Mouse (Mus musculus): Measurements from ENCODE around the gene Gabbr2. TPM values are rescaled to one million over a fixed set of nuclear protein-coding genes. Genes with fewer than 3 reads are reported as not detected.

Gene Gabbr2
- polyA plus RNA-seq, 1 experiment: 102 TPM

- WGBS: 16% methylated on average over 6 of the region's 6 CpGs
- TF ChIP-seq POLR2A (IDR thresholded peaks at IDR 0.05; ENCODE audit: borderline replicate concordance, insufficient read depth, low read length) (no peak), CTCF (IDR thresholded peaks at IDR 0.05; ENCODE audit: borderline replicate concordance, insufficient read depth, low read depth, low read length) (no peak)
- Histone ChIP-seq H3K4me3 (replicated peaks; ENCODE audit: insufficient read depth, low read depth, low read length) (no peak overlapping the region), H3K27ac (ENCODE audit: insufficient read depth, low read length) (no peak overlapping the region), H3K27me3 (ENCODE audit: control insufficient read depth, insufficient read depth, low read length) (no peaks in the 10 kb centered on the region), H3K4me1 (ENCODE audit: control insufficient read depth, insufficient read depth, low read length) (peaks cover 27% of the 10 kb centered on the region)
- DNase-seq: peak; percentile 48 to 66
Observed at GRCm38 (mm10) chr4:46696467-46696866, 295.2 kb downstream of the Gabbr2 start.

- Histone ChIP-seq H3K27ac (ENCODE audit: insufficient read depth, low read length) (peak overlapping the region; percentile 6), H3K27me3 (ENCODE audit: control insufficient read depth, insufficient read depth, low read length) (no peaks in the 10 kb centered on the region), H3K4me3 (replicated peaks; ENCODE audit: insufficient read depth, low read depth, low read length) (no peak overlapping the region), H3K4me1 (ENCODE audit: control insufficient read depth, insufficient read depth, low read length) (peaks cover 22% of the 10 kb centered on the region)
- TF ChIP-seq CTCF (IDR thresholded peaks at IDR 0.05; ENCODE audit: borderline replicate concordance, insufficient read depth, low read depth, low read length) (no peak), POLR2A (IDR thresholded peaks at IDR 0.05; ENCODE audit: borderline replicate concordance, insufficient read depth, low read length) (no peak)
- 10% methylated on average over 8 of the region's 8 CpGs for WGBS
- DNase-seq: peak; percentile 91 to 92
Observed at GRCm38 (mm10) chr4:46690565-46690964, 301.1 kb downstream of the Gabbr2 start.

GRCm38 (mm10) chr4:46690023-46690420 lies 301.7 kb downstream of the Gabbr2 start:
- WGBS: 26% methylated on average over 8 of the region's 8 CpGs
- Histone ChIP-seq H3K27me3 (ENCODE audit: control insufficient read depth, insufficient read depth, low read length) (no peaks in the 10 kb centered on the region), H3K4me3 (replicated peaks; ENCODE audit: insufficient read depth, low read depth, low read length) (no peak overlapping the region), H3K27ac (ENCODE audit: insufficient read depth, low read length) (peak overlapping the region; percentile 6), H3K4me1 (ENCODE audit: control insufficient read depth, insufficient read depth, low read length) (peaks cover 20% of the 10 kb centered on the region)
- no peak for TF ChIP-seq POLR2A (IDR thresholded peaks at IDR 0.05; ENCODE audit: borderline replicate concordance, insufficient read depth, low read length)
- no peak for TF ChIP-seq CTCF (IDR thresholded peaks at IDR 0.05; ENCODE audit: borderline replicate concordance, insufficient read depth, low read depth, low read length)
- peak in 1 of 2 experiments; percentile 34 for DNase-seq

GRCm38 (mm10) chr4:46689397-46690022 lies 302.2 kb downstream of the Gabbr2 start:
- H3K4me1 ChIP-seq (ENCODE audit: control insufficient read depth, insufficient read depth, low read length): peaks cover 23% of the 10 kb centered on the region
- no peak overlapping the region for H3K4me3 ChIP-seq (replicated peaks; ENCODE audit: insufficient read depth, low read depth, low read length)
- TF ChIP-seq CTCF (IDR thresholded peaks at IDR 0.05; ENCODE audit: borderline replicate concordance, insufficient read depth, low read depth, low read length) (peak; percentile 99), POLR2A (IDR thresholded peaks at IDR 0.05; ENCODE audit: borderline replicate concordance, insufficient read depth, low read length) (no peak)
- peak overlapping the region; percentile 6; the same call in 1 of the 2 replicates for H3K27ac ChIP-seq (ENCODE audit: insufficient read depth, low read length)
- H3K27me3 ChIP-seq (ENCODE audit: control insufficient read depth, insufficient read depth, low read length): no peaks in the 10 kb centered on the region
- peak; percentile 83 to 90 for DNase-seq
- WGBS: 43% methylated on average over 15 of the region's 15 CpGs

GRCm38 (mm10) chr4:46688213-46688832 lies 303.4 kb downstream of the Gabbr2 start:
- peaks cover 30% of the 10 kb centered on the region for H3K4me1 ChIP-seq (ENCODE audit: control insufficient read depth, insufficient read depth, low read length)
- H3K27ac ChIP-seq (ENCODE audit: insufficient read depth, low read length): no peak overlapping the region
- H3K4me3 ChIP-seq (replicated peaks; ENCODE audit: insufficient read depth, low read depth, low read length): no peak overlapping the region
- 90% methylated on average over 14 of the region's 14 CpGs for WGBS
- TF ChIP-seq CTCF (IDR thresholded peaks at IDR 0.05; ENCODE audit: borderline replicate concordance, insufficient read depth, low read depth, low read length) (no peak), POLR2A (IDR thresholded peaks at IDR 0.05; ENCODE audit: borderline replicate concordance, insufficient read depth, low read length) (no peak)
- no peaks in the 10 kb centered on the region for H3K27me3 ChIP-seq (ENCODE audit: control insufficient read depth, insufficient read depth, low read length)
- DNase-seq: no peak

GRCm38 (mm10) chr4:46684160-46684559 lies 307.5 kb downstream of the Gabbr2 start:
- Histone ChIP-seq H3K4me1 (ENCODE audit: control insufficient read depth, insufficient read depth, low read length) (peaks cover 11% of the 10 kb centered on the region), H3K4me3 (replicated peaks; ENCODE audit: insufficient read depth, low read depth, low read length) (no peak overlapping the region), H3K27ac (ENCODE audit: insufficient read depth, low read length) (peak overlapping the region; percentile 4), H3K27me3 (ENCODE audit: control insufficient read depth, insufficient read depth, low read length) (no peaks in the 10 kb centered on the region)
- 11% methylated on average over 6 of the region's 6 CpGs for WGBS
- TF ChIP-seq CTCF (IDR thresholded peaks at IDR 0.05; ENCODE audit: borderline replicate concordance, insufficient read depth, low read depth, low read length) (no peak), POLR2A (IDR thresholded peaks at IDR 0.05; ENCODE audit: borderline replicate concordance, insufficient read depth, low read length) (no peak)
- DNase-seq: peak; percentile 73 to 74

- H3K4me1 ChIP-seq (ENCODE audit: control insufficient read depth, insufficient read depth, low read length): no peaks in the 10 kb centered on the region
- WGBS: 82% methylated on average over 3 of the region's 3 CpGs
- TF ChIP-seq POLR2A (IDR thresholded peaks at IDR 0.05; ENCODE audit: borderline replicate concordance, insufficient read depth, low read length) (no peak), CTCF (IDR thresholded peaks at IDR 0.05; ENCODE audit: borderline replicate concordance, insufficient read depth, low read depth, low read length) (no peak)
- DNase-seq: no peak
- H3K4me3 ChIP-seq (replicated peaks; ENCODE audit: insufficient read depth, low read depth, low read length): no peak overlapping the region
- H3K27ac ChIP-seq (ENCODE audit: insufficient read depth, low read length): no peak overlapping the region
- no peaks in the 10 kb centered on the region for H3K27me3 ChIP-seq (ENCODE audit: control insufficient read depth, insufficient read depth, low read length)
Observed at GRCm38 (mm10) chr4:46676646-46677045, 315.0 kb downstream of the Gabbr2 start.

- DNase-seq: no peak
- no peak overlapping the region for H3K4me3 ChIP-seq (replicated peaks; ENCODE audit: insufficient read depth, low read depth, low read length)
- WGBS: 47% methylated on average over 4 of the region's 4 CpGs
- TF ChIP-seq POLR2A (IDR thresholded peaks at IDR 0.05; ENCODE audit: borderline replicate concordance, insufficient read depth, low read length) (no peak), CTCF (IDR thresholded peaks at IDR 0.05; ENCODE audit: borderline replicate concordance, insufficient read depth, low read depth, low read length) (no peak)
- no peaks in the 10 kb centered on the region for H3K27me3 ChIP-seq (ENCODE audit: control insufficient read depth, insufficient read depth, low read length)
- H3K27ac ChIP-seq (ENCODE audit: insufficient read depth, low read length): no peak overlapping the region
- H3K4me1 ChIP-seq (ENCODE audit: control insufficient read depth, insufficient read depth, low read length): no peaks in the 10 kb centered on the region
Observed at GRCm38 (mm10) chr4:46675992-46676391, 315.7 kb downstream of the Gabbr2 start.

All from cerebellum, adult 2 months (tissue).